In the genomic region with DNA sequence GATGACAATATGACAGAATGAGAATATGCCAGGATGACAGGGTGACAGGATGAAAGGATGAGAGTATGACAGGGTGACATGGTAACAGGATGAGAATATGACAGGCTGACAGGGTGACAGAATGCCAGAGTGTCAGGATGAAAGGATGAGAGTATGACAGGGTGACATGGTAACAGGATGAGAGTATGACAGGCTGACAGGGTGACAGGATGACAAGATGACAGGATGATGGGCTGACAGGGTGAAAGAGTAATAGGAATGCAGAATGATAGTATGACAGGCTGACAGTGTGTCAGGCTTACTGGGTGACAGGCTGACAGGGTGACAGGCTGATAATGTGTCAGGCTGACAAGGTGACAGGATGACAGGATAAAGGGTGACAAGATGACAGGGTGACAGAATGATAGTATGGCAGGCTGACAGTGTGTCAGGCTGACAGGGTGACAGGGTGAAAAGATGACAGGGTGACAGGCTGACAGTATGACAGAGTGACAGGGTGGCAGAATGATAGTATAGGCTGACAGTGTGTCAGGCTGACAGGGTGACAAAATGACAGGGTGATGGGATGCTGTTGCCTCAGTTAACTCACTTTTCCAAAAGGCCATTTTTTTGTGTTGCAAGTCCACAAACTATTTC, we compare ENCODE assay signal across 30 mouse cellular contexts. TPM values are rescaled to one million over a fixed set of nuclear protein-coding genes. Genes with fewer than 3 reads are reported as not detected.
DNase-seq lines count a peak whose midpoint lies in the region; ATAC-seq and TF ChIP-seq lines count a peak whose summit lies in the region.
"Had no signal": no experiment of that assay in that cellular context is flagged by ENCODE, and none has a peak within 500 bp of the region (broad histone marks: within the 10 kb centered on the region; RNA-seq: fewer than 3 reads in every experiment).

No protein-coding gene starts in this region.

- H3K27me3 ChIP-seq in forebrain, embryonic 12.5 days: no peaks in the 10 kb centered on the region
- H3K27me3 ChIP-seq in forebrain, embryonic 11.5 days (ENCODE audit: control insufficient read depth, insufficient read depth, low read length): no peaks in the 10 kb centered on the region
- H3K27me3 ChIP-seq in limb, embryonic 13.5 days: no peaks in the 10 kb centered on the region
- H3K27me3 ChIP-seq in limb, embryonic 10.5 days (ENCODE audit: low read depth, poor library complexity, severe bottlenecking): no peaks in the 10 kb centered on the region
- peaks cover 1% of the 10 kb centered on the region for H3K27me3 ChIP-seq in megakaryocyte, embryonic 14.5 days (replicated peaks)
- H3K27me3 ChIP-seq in forebrain, postnatal 0 days (ENCODE audit: insufficient read depth, low read length): no peaks in the 10 kb centered on the region
- H3K27me3 ChIP-seq: heart, embryonic 13.5 days; hindbrain, embryonic 15.5 days; kidney, embryonic 15.5 days; liver, embryonic 12.5 days had no signal

- ATAC-seq in forebrain, embryonic 12.5 days (ENCODE audit: low FRiP score): 0 out of 2 replicates have a peak, but pooled peaks have one; percentile 36
- no peak for ATAC-seq in forebrain, embryonic 11.5 days (replicated peaks; ENCODE audit: low FRiP score)
- ATAC-seq in limb, embryonic 13.5 days (ENCODE audit: low FRiP score, low read depth): peak; percentile 15; the same call in 1 of the 2 replicates
- ATAC-seq in megakaryocyte, adult 5-6 weeks (ENCODE audit: poor library complexity, severe bottlenecking): no peak
- ATAC-seq in forebrain, postnatal 0 days: peak; percentile 79
- ATAC-seq: liver, embryonic 12.5 days; liver, postnatal 0 days had no signal

- no peak overlapping the region for H3K9ac ChIP-seq in forebrain, embryonic 12.5 days
- H3K9ac ChIP-seq in forebrain, embryonic 11.5 days (ENCODE audit: low read length): no peak overlapping the region
- no peak overlapping the region for H3K9ac ChIP-seq in limb, embryonic 13.5 days
- no peak overlapping the region for H3K9ac ChIP-seq in forebrain, postnatal 0 days
- H3K9ac ChIP-seq: heart, embryonic 13.5 days; hindbrain, embryonic 15.5 days; kidney, embryonic 15.5 days; liver, embryonic 12.5 days; liver, postnatal 0 days had no signal

- TF ChIP-seq CTCF in forebrain, postnatal 0 days (IDR thresholded peaks at IDR 0.05; ENCODE audit: low read depth): no peak

- H3K4me3 ChIP-seq in forebrain, embryonic 12.5 days (replicated peaks): no peak overlapping the region
- H3K4me3 ChIP-seq in forebrain, embryonic 11.5 days (ENCODE audit: low read depth, low read length): no peak overlapping the region
- H3K4me3 ChIP-seq in limb, embryonic 13.5 days: no peak overlapping the region
- H3K4me3 ChIP-seq in limb, embryonic 10.5 days: no peak overlapping the region
- peak overlapping the region; percentile 9 for H3K4me3 ChIP-seq in megakaryocyte, embryonic 14.5 days (replicated peaks)
- H3K4me3 ChIP-seq in forebrain, postnatal 0 days (ENCODE audit: low read depth, low read length): no peak overlapping the region
- H3K4me3 ChIP-seq: gastrocnemius, adult 2 months; heart, adult 2 months; heart, embryonic 13.5 days; hindbrain, embryonic 15.5 days; kidney, embryonic 15.5 days; liver, embryonic 12.5 days had no signal

- no peaks in the 10 kb centered on the region for H3K4me1 ChIP-seq in forebrain, embryonic 12.5 days
- H3K4me1 ChIP-seq in forebrain, embryonic 11.5 days (replicated peaks; ENCODE audit: control insufficient read depth, insufficient read depth, low read length): no peaks in the 10 kb centered on the region
- peaks cover 3% of the 10 kb centered on the region for H3K4me1 ChIP-seq in limb, embryonic 13.5 days
- peaks cover 4% of the 10 kb centered on the region for H3K4me1 ChIP-seq in limb, embryonic 10.5 days
- H3K4me1 ChIP-seq in megakaryocyte, embryonic 14.5 days: peaks cover 10% of the 10 kb centered on the region
- no peaks in the 10 kb centered on the region for H3K4me1 ChIP-seq in forebrain, postnatal 0 days (ENCODE audit: insufficient read depth)
- H3K4me1 ChIP-seq: hindbrain, embryonic 15.5 days; kidney, embryonic 15.5 days; liver, embryonic 12.5 days had no signal

- no peaks in the 10 kb centered on the region for H3K36me3 ChIP-seq in forebrain, embryonic 12.5 days (replicated peaks)
- H3K36me3 ChIP-seq in forebrain, embryonic 11.5 days (ENCODE audit: control insufficient read depth, insufficient read depth, low read length): no peaks in the 10 kb centered on the region
- H3K36me3 ChIP-seq in limb, embryonic 13.5 days: no peaks in the 10 kb centered on the region
- no peaks in the 10 kb centered on the region for H3K36me3 ChIP-seq in limb, embryonic 10.5 days
- no peaks in the 10 kb centered on the region for H3K36me3 ChIP-seq in megakaryocyte, embryonic 14.5 days (replicated peaks; ENCODE audit: low read length)
- no peaks in the 10 kb centered on the region for H3K36me3 ChIP-seq in forebrain, postnatal 0 days (ENCODE audit: insufficient read depth)
- H3K36me3 ChIP-seq: G1E; heart, embryonic 13.5 days; hindbrain, embryonic 15.5 days; kidney, embryonic 15.5 days; liver, embryonic 12.5 days had no signal

- no peak overlapping the region for H3K4me2 ChIP-seq in forebrain, embryonic 12.5 days
- no peak overlapping the region for H3K4me2 ChIP-seq in forebrain, embryonic 11.5 days (ENCODE audit: low read depth, low read length, severe bottlenecking)
- no peak overlapping the region for H3K4me2 ChIP-seq in limb, embryonic 13.5 days (replicated peaks)
- no peak overlapping the region for H3K4me2 ChIP-seq in forebrain, postnatal 0 days (ENCODE audit: low read depth)
- H3K4me2 ChIP-seq: heart, embryonic 13.5 days; hindbrain, embryonic 15.5 days; kidney, embryonic 15.5 days; liver, embryonic 12.5 days had no signal

- H3K27ac ChIP-seq in forebrain, embryonic 12.5 days: no peak overlapping the region
- H3K27ac ChIP-seq in forebrain, embryonic 11.5 days (ENCODE audit: low read depth, low read length): no peak overlapping the region
- no peak overlapping the region for H3K27ac ChIP-seq in limb, embryonic 13.5 days
- H3K27ac ChIP-seq in limb, embryonic 10.5 days: no peak overlapping the region
- no peak overlapping the region for H3K27ac ChIP-seq in forebrain, postnatal 0 days (ENCODE audit: low read depth, low read length)
- H3K27ac ChIP-seq: gastrocnemius, adult 2 months; heart, adult 2 months; heart, embryonic 13.5 days; hindbrain, embryonic 15.5 days; kidney, embryonic 15.5 days; liver, embryonic 12.5 days had no signal

- DNase-seq in forebrain, embryonic 11.5 days (ENCODE audit: low spot score): no peak
- DNase-seq in limb, embryonic 10.5 days (ENCODE audit: low spot score): no peak
- no peak for DNase-seq in forebrain, postnatal 0 days
- DNase-seq in right cerebral cortex, postnatal 25 days: no peak
- DNase-seq: adrenal gland, adult 8-10 months; cerebellum, adult 2 months; cerebellum, postnatal 14 days; gastrocnemius, adult 2 months; gastrocnemius, postnatal 36 days; heart, adult 2 months; heart, postnatal 10 days; kidney, adult 18-20 months; kidney, postnatal 25 days; liver, postnatal 0 days; thymus, postnatal 14 days had no signal

- H3K9me3 ChIP-seq in forebrain, embryonic 12.5 days: no peaks in the 10 kb centered on the region
- no peaks in the 10 kb centered on the region for H3K9me3 ChIP-seq in forebrain, embryonic 11.5 days (ENCODE audit: control insufficient read depth, low read length)
- H3K9me3 ChIP-seq in limb, embryonic 13.5 days: no peaks in the 10 kb centered on the region; the same call in 1 of the 2 replicates
- no peaks in the 10 kb centered on the region for H3K9me3 ChIP-seq in limb, embryonic 10.5 days (replicated peaks)
- H3K9me3 ChIP-seq in megakaryocyte, embryonic 14.5 days: no peaks in the 10 kb centered on the region
- H3K9me3 ChIP-seq in forebrain, postnatal 0 days (ENCODE audit: low read length): no peaks in the 10 kb centered on the region
- H3K9me3 ChIP-seq: G1E; heart, embryonic 13.5 days; hindbrain, embryonic 15.5 days; kidney, embryonic 15.5 days; liver, embryonic 12.5 days had no signal

RNA-seq across cellular contexts. Expression of a gene that starts 11.5 kb away (rescaled TPM):
- 0.93 and 1.1 TPM in 2 replicates for polyA plus RNA-seq in forebrain, embryonic 12.5 days (2016; fragmentation: Nextera tagmentation; extraction: Ambion mirVana)
- polyA plus RNA-seq in forebrain, embryonic 11.5 days (2014; fragmentation: Nextera tagmentation; extraction: Ambion mirVana): 0.67 TPM in 1 of 2 replicates, not detected in the other
- 0.84 and 0.93 TPM in 2 replicates for polyA plus RNA-seq in limb, embryonic 13.5 days (2015; fragmentation: Nextera tagmentation; extraction: Ambion mirVana)
- polyA plus RNA-seq in limb, embryonic 10.5 days (2016; fragmentation: Nextera tagmentation; extraction: Ambion mirVana): 0.23 and 0.38 TPM in 2 replicates
- polyA plus RNA-seq in megakaryocyte, embryonic 14.5 days (2012; ENCODE audit: insufficient read depth, low replicate concordance): not detected in 2 replicates
- total RNA-seq in megakaryocyte, adult 5-6 weeks (2015): not detected in 2 replicates
- total RNA-seq in megakaryocyte, adult 5-6 weeks (2017): 0.73 TPM in 1 of 2 replicates, not detected in the other
- total RNA-seq in forebrain, postnatal 0 days (2014; rRNA removed): 2.4 and 4.7 TPM in 2 replicates
- 4.7 TPM in 2 replicates for polyA plus RNA-seq in forebrain, postnatal 0 days (2015; fragmentation: Nextera tagmentation; extraction: Ambion mirVana)
- total RNA-seq: gastrocnemius, adult 2 months; gastrocnemius, postnatal 36 days; heart, adult 2 months; heart, postnatal 10 days; hematopoietic stem cell, adult 5-6 weeks; layer of hippocampus, adult 18-20 months; left cerebral cortex, adult 18-20 months; monocyte, adult 5-6 weeks had no signal
- polyA plus RNA-seq: G1E; heart, adult 2 months; small intestine, adult 2 months; urinary bladder, adult 2 months had no signal

RNA-seq across cellular contexts. Expression of a gene that starts 11.8 kb away (rescaled TPM):
- polyA plus RNA-seq in forebrain, embryonic 12.5 days (2016; fragmentation: Nextera tagmentation; extraction: Ambion mirVana): 59.2 and 60.5 TPM in 2 replicates
- polyA plus RNA-seq in forebrain, embryonic 11.5 days (2014; fragmentation: Nextera tagmentation; extraction: Ambion mirVana): 64.4 and 66.7 TPM in 2 replicates
- 51.2 and 51.3 TPM in 2 replicates for polyA plus RNA-seq in limb, embryonic 13.5 days (2015; fragmentation: Nextera tagmentation; extraction: Ambion mirVana)
- 60.3 and 66.4 TPM in 2 replicates for polyA plus RNA-seq in limb, embryonic 10.5 days (2016; fragmentation: Nextera tagmentation; extraction: Ambion mirVana)
- polyA plus RNA-seq in megakaryocyte, embryonic 14.5 days (2012; ENCODE audit: insufficient read depth, low replicate concordance): 0.74 and 5.5 TPM in 2 replicates
- 0.36 and 0.96 TPM in 2 replicates for total RNA-seq in megakaryocyte, adult 5-6 weeks (2015)
- total RNA-seq in megakaryocyte, adult 5-6 weeks (2017): 0.55 and 0.77 TPM in 2 replicates
- 42.7 and 52.0 TPM in 2 replicates for total RNA-seq in forebrain, postnatal 0 days (2014; rRNA removed)
- polyA plus RNA-seq in forebrain, postnatal 0 days (2015; fragmentation: Nextera tagmentation; extraction: Ambion mirVana): 11.3 and 14.0 TPM in 2 replicates
- total RNA-seq: monocyte, adult 5-6 weeks had no signal

Comparison
In these comparisons a context has a peak if more than half of its experiments do, and no peak if none do; other contexts are left out.
1. ATAC-seq: peak in forebrain, embryonic 12.5 days (single experiment), limb, embryonic 13.5 days (single experiment) and forebrain, postnatal 0 days (single experiment); none in forebrain, embryonic 11.5 days (single experiment) and megakaryocyte, adult 5-6 weeks (single experiment).